Mouse (Mus musculus) gastrocnemius, postnatal 36 days (tissue): ENCODE measurements around the gene Slc22a3. TPM values are rescaled to one million over a fixed set of nuclear protein-coding genes. Genes with fewer than 3 reads are reported as not detected.
A peak's percentile ranks its signal among the peaks of the same experiment; 100 is the strongest.

Source experiments
- DNase-seq, 2 experiments: peaks; one replicate each; pipeline ENCODE4 v3.0.0; 2022
- intact Hi-C: fragments of 180-260 bp; cut with DNase I; formaldehyde crosslinking; loops from one replicate; pipeline ENCODE4 v1.15.1; 2025
- total RNA-seq, 2 experiments: library from RNA; stranded (reverse); gene quantifications; 2 replicates each; pipeline ENCODE4 v1.2.3; 2021

The Slc22a3 gene
- total RNA-seq, 2 experiments from 2014 or later: 1.7 to 1.9 TPM

DNA sequence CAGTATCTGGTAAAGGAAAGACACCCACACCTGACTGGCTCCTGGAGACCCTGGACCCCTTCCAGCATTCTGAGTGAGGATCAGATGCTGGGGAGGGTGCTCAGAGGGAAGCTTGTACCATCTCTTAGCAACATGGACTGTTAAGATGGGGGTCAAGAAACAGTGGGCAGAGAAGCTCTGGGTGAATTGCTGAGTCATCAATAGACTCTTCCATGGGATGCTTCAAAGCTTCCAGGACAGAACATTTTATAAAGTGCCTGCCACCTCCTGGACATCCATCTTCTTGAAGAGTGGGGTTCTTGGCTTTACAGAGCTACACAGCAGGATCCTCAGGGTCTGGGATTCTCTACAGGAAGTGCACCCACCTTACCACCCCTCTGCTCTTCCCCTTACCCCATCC is 35.0 kb downstream of the Slc22a3 start:
- intact Hi-C loops: loop anchor here (1.0 kb wide), 1 partner anchor 96 kb away; no protein-coding TSS in a partner anchor
- no peak for DNase-seq

DNA sequence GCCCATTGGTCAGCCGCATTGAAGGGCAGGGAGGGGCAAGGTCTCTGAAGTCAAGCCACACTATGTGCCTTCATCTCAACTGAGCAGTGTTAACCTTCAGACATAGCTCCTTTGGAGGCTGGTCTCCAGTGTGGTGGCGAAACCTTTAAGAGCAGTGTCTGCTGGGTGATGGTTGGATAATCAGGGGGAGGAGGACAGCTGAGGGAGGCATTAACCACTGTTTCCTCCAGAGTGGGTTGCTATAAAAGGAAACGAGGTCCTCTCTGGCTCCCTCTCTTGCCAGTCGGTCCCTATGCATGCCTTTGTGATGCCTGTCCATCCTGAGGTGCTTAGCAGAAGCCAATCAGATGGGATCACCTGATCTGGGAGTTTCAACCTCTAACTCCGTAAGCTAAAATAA is 38.8 kb downstream of the Slc22a3 start:
- intact Hi-C loops: no loop called here
- DNase-seq: no peak

DNA sequence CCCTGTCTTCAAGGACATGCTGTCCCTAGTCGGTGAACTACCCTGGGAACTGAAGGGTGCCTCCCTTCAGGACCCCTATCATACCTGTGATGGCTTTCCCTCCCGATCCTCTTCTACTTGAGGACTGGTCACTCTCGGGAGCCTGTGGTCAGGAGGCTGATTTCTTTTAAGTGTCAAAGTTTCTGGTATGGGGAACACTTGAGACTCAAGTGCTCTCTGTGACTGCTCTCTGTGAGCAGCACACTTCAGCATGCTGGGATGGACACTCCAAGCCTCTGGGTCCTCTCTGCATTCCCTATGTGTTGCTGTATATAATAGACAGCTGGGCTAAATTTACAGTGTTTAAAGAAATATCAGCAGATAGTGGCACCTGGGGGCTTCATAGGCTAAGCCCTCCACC is 39.9 kb downstream of the Slc22a3 start:
- intact Hi-C loops: no loop called here
- DNase-seq: no peak

DNA sequence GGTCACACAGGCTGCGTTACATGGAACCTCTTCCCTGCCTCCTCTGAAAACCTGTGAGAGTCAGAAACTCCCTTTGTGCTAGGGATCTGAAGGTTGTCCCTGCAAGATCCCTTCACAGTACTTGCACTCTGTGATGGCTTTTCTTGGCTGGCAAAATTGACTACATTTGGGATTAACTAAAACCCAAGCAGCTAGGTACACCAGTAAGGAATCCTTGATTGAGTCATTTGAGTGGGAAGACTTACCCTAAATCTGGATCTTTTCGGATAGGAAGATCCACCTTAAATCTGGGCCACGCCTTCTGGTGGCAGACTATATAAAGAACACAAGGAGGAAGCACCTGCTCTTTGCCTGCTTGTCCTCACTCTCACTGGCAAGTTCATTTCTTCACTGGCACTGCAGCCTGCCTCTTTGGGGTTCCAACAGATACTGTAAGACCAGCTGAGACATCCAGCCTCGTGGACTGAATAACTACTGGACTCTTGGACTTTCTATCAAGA is 41.0 kb downstream of the Slc22a3 start:
- intact Hi-C loops: no loop called here
- DNase-seq: no peak

DNA sequence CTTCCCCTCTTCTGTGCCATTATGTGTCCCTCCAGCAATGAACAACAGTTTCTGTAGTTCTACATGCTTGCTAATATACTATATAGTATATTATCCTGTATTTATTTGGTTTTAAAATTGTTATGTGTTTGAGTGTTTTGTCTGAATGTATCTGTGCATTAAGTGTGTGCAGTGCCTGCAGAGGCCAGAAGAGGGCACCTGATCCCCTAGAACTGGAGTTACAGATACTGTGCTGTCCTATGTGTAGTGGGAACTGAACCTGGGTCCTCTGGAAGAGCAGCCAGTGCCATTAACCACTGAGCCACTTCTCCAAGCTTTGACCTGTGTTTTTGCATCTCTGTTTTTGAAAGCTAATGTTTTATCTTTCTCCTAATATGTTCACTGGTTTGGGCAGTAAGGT is 46.3 kb downstream of the Slc22a3 start:
- intact Hi-C loops: no loop called here
- DNase-seq: no peak

DNA sequence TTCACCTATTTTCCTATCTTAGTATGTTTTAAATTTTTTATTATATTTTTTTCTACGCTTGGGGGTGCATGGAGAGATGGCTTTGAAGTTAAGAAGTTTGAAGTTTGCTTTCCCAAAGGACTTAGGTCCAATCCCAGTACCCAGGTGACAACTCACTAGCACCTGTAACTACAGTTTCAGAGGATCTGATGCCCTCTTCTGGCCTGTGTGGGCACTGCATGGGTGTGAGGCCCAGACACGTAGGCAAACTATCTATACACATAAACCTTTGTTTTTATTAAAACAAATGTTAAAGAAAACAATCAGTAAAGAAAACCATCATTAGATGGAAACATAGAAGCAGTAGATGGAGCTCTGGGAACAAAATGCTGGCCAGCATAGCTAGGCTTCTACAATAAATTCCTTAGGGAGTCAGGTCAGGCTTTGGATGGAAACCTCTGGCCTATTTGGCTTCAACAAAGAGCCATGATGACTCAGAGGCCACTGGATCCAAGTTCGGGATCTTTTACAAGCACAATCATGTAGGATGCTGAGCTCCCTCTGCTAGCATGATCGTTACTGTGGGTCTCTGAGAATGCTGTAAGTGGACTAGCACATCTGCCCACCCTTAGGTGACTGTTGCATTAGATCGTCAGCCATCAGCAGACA is 52.2 kb downstream of the Slc22a3 start:
- DNase-seq: peak; percentile 8 to 27
- intact Hi-C loops: loop anchor here (2.0 kb wide), 1 partner anchor 38 kb away; no protein-coding TSS in a partner anchor

DNA sequence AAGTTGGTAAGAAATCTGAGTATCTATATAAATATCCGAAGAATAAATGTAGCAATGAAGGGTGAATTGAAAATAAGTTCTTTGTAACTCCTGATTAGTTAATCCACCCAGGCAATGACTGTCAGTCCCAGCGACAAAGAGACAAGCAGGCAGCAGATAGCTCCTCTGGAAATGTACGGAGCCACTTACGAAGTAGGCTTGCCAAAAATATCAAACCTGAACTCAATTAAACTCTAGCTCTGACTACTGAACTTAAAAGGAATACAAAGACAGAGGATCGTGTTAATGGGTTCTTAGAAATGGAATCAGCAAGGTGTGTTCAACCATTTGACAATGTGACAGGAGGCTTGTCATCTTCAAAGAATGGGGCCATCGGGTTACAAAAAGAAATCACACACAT is 53.8 kb downstream of the Slc22a3 start:
- no peak for DNase-seq
- intact Hi-C loops: loop anchor here (2.0 kb wide), 1 partner anchor 37 kb away; no protein-coding TSS in a partner anchor

DNA sequence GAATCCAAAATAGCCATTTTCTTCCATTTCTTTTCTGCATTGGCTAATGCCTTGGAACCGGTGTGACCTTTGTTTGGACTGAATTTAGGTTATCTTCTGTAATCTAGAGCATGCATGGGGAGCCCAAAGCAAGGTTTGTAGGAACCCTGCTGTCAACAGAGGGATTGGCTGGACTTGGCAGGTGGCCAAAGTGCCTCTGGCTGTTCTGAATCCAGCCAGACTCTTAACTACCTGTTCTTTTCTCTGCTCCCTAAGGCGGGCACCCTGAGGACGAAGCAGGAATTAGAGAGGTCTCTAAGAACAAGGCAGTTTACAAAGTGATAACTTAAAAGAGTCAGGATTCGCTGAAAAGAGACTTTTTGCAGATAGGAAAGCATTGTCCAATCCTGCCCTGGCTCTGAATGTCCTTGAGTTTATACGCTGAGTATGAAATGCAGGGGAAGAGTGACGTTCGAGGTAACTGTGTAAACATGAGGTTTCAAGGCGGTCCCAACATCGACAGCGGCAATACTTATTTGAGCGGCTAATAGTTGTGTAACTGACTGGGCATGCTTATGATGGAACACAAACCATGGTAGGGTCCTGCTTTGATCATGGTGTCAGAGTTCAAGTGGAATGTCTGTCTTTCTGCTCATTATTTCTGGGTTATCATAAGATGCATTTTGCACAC is 54.5 kb downstream of the Slc22a3 start:
- no peak for DNase-seq
- intact Hi-C loops: no loop called here

DNA sequence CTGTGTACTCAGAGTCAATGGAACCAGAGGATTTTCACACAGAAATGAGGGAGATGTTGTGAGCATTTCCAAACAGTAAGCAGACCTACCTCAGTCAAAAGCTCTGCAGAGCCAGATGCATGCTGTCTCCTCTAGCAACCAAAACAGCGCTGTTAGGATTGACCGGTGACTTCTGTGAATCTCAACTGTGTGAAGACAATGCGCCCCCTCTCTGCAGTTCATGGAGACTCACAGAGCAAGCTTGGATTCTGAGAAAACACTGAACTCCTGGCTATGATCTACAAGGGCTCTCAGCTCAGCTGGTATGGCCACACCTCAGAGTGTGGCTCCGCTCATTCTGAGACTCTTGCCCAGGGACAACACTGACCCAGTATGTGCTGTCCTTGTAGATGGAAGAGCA is 56.3 kb downstream of the Slc22a3 start:
- no peak for DNase-seq
- intact Hi-C loops: no loop called here

DNA sequence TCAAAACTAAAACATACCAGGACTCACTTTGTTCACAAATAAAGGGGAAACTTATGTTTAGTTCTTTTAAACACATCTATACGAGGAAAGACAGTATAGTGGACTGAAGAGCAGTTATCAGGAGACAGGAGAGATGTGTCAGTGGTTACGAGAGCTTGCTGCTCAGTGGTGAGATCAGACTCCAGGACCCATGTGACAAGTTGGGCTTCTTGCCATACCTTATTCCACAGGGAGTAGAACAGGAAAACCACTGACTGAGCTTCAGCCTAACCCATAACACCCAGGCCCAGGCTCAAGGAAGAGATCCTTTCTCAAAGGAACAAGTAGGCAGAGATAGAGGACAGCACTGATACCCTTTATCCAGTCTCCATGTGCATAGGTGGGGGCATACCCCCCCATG is 62.9 kb downstream of the Slc22a3 start:
- intact Hi-C loops: no loop called here
- DNase-seq: peak in 1 of 2 experiments; percentile 19

DNA sequence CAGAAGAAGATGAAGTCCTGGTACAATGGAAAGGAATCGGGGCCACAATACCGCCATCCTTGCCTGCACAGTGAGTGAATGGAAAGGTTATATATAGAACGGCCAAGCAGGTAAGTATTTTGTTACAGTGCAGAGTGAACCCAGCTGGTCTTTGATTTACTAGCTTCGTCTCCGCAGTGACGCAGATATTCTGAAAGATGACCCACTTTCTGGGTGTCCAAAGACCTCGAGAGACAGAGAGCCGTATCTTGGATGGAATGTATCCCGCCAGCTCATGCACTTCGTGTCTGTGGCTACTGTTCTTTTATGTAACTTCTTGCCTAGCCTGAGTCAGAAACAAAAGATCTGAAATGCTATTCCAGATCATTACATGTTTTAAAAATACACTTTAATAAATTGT is 69.7 kb downstream of the Slc22a3 start:
- intact Hi-C loops: no loop called here
- DNase-seq: no peak

DNA sequence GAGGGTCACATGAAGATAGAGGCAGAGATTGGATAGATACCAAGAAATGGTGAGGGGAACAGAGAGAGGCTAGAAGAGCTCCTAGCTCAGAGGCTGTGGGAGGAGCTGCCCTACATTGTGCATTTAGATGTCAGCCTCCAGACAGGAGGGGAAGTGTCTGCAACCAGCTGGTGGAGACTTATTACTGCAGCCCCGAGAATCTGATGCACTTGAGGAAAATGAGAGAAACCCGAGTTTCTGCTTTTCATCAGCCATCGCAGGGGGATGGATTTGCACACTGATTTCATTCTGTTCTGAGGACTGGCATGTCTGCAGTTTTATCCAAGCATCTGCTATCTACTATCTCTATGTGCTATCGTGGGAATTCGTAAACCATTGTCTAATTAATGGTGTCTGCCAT is 75.8 kb downstream of the Slc22a3 start:
- no peak for DNase-seq
- intact Hi-C loops: no loop called here

DNA sequence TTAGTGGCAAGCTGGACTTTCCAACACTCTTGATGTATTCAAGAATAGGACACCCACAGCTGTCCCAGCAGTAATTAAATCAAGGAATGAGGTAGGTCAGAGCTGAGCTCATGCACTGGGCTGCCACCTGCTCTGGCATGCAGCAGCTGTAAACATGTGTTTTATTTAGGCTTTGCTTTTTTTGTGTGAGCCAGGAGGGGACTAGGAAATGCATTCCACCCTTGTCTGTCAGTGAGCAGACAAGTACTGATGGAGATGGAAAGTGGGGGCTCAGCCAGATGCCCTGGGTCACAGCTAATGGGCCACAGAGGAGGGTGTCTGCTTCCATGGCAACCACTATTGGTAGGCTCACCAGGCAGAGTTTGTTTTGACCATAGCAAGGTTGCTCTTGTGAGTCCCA is 79.1 kb downstream of the Slc22a3 start:
- intact Hi-C loops: no loop called here
- DNase-seq: no peak

DNA sequence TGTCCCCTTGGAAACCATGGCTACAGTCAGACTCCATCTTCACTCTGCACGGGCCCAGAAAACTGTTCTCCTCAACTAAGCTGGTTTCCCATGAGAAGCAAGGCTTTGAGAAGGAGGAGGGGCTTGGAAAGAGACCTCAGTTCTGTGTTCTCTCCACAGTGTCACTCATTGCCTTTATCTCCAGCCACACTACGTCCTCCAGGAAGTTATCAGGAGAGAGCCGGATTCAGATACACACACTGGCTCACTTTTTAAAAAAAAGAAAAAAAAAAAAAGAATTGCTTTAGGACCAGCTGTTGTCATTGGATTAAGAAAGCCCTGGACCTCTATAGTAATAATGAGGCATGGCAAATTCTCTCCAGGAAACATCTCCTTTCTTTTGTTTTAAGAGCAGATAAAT is 80.3 kb downstream of the Slc22a3 start:
- DNase-seq: no peak
- intact Hi-C loops: no loop called here

DNA sequence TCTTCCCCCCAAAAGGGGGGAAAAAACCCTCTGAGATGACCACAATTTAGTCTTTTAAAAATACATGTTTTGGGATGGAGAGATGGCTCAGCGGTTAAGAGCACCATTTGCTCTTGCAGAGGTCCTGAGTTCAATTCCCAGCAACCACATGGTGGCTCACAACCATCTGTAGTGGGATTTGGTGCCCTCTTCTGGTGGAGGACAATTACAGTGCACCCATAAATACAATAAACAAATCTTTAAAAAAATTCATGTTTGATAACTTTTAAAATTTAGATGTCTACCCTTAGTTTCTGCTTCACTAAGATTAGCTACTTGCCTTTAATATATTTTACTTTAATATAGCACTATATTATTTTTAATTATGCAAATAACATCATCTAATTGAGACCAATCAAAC is 85.4 kb downstream of the Slc22a3 start:
- intact Hi-C loops: no loop called here
- DNase-seq: no peak

DNA sequence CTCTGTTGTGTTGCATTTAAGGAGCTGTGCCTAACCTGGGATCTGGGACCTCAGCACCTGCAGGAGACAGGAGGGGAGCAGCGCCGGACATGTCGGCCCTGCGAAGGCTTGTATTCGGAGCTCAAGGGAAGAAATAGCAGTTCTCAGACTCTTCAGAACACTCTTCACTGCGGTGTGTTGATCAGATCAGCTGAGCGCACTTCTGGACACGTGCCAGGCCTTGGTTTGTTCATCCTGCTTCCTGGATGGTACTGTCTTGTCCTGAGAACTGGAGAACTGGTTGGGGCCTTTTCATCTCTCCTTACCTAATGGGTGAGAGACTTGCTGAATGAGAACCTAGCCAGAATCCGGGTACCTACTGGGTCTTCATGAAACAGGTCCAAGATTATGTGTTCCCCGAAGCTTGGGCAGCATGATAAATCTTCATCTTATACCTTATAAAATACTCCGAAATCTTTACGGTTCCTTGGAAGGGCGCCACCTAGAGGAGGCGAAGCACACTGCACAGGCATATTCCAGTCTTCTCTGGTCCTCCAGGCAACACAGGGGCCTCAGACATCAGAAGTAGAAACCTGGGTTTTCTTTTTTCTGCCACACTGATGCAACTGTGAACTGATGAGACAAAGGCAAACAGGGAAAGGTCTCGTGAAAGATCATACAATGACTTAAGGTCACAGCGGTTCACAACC is 86.5 kb downstream of the Slc22a3 start:
- intact Hi-C loops: no loop called here
- no peak for DNase-seq

DNA sequence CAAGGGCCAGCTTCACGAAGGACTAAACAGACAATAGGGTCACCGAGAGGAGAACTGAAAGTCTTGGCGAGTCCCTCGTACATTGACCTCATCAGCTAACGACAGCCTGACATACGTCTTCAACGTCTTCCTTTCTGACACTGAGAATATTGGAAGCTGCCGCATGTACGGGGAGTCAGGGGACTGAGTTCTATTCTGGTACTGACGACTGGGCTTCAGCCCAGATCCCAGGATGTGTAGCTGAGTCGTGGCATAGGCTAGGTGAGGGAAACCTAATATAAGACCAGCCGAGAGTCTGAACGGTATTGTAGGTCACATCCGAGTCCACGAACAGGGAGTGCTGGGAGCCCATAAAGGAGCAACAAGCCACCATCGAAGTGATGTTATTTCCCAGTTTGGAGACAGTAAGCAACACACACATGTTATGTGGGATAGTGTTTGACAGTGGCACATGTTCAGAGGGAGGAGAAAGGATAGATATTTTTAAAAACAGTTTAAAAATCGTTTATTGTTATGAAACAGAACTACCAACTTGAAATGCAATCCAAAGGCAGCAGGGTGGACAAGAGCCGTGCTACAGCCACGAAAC is 87.9 kb downstream of the Slc22a3 start:
- intact Hi-C loops: loop anchor here (2.0 to 5.0 kb wide), 2 partner anchors 241 to 393 kb away; no protein-coding TSS in a partner anchor

DNA sequence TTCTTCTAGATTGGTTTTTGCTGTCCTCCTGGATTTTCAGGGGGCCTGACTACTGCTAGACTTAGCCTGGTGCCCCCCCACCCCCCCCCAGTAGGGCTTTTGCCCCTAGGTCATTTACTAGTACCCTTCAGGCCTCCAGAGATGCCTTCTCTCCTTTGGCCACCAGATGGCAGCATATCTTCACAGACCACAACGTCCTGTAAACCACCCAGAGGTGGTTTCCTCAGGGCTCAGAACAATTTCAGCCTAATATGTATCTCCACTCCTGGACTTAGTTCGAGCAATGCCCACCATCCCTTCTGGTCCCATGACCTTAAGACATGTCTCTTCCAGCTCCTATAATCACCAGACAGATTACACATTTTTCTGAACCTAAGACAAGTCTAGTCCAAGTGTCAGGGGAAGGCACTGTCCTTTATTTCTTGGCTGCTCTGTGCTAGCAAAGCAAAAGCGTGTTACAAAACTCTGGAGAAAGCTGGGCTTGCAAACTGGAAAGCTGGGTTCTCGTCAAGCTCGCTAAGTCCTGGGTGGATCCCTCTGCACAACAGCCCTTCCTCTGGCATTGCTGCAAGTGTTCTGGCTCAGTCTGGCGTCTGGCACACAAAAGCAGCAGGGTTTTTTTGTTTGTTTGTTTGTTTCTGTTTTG is 91.1 kb downstream of the Slc22a3 start:
- intact Hi-C loops: loop anchor here (2.0 to 5.0 kb wide), 2 partner anchors 38 to 396 kb away; no protein-coding TSS in a partner anchor
- DNase-seq: peak; percentile 75 to 79

More for the DNA sequence above, 87.9 kb downstream of the Slc22a3 start:
- DNase-seq: no peak

DNA sequence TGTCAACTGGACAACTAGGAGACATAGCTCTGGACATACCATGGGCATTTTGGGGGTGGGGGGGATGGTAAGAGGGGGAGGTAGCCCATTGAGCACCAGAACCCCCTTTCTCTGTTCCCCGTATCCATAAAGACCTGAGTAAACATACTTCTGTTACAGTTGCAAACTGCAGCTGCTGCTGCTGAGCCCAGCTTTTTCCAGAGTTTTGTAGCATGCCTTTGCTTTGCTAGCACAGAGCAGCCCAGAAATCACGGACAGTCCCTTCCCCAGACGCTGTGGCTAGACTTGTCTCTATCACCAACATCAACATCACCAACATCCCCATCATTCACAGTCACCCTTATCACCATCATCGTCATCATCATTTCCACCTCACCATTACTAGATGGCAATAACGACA is 91.8 kb downstream of the Slc22a3 start:
- intact Hi-C loops: loop anchor here (2.0 to 5.0 kb wide), 3 partner anchors 39 to 397 kb away; no protein-coding TSS in a partner anchor
- DNase-seq: no peak

DNA sequence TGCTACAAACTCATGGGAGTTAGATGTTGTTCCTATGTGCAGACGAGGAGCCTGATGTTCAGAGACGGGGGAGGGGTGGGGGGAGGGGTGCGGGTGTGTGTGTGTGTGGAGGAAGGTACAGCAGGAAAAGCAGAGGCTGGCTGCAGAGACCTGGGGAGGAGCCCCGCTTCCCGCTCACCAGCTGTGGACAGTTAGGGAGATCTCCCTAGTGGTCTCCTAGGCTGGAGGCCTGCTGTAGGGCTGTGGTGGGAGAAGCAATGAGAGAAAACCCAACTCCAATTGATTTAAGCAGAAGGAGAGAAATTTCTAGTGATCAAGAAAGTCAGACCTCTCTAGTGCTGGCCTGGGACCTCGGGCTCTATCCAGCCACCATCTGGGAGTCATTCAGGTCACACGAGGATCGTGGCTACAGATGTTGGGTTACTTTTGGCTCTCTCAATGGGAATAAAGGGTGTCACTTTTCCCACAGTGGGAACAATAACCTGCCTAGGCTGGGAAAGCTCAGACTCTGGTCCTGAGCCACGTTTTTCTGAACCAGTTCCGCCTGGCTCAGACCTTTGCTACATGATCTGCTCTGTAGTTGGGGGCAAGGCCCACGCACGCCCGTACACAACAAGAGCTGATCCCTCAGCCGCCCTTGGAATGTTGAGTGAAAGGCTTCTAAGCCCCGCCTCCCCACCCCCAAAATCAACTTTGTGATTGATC is 92.3 kb downstream of the Slc22a3 start:
- intact Hi-C loops: loop anchor here (2.0 to 5.0 kb wide), 2 partner anchors 118 to 397 kb away; no protein-coding TSS in a partner anchor
- DNase-seq: peak; percentile 32 to 44
